12 mouse cellular contexts compared by ENCODE assay signal in genomic region chr16:21293569-21293968, GRCm38 (mm10).
DNase-seq lines count a peak whose midpoint lies in the region; ATAC-seq lines count a peak whose summit lies in the region.
"Had no signal": no experiment of that assay in that cellular context is flagged by ENCODE, and none has a peak within 500 bp of the region (broad histone marks: within the 10 kb centered on the region; RNA-seq: fewer than 3 reads in every experiment).

No protein-coding gene starts in this region.

- peak; percentile 92 for DNase-seq in heart, embryonic 10.5 days (ENCODE audit: low spot score)
- no peak for DNase-seq in heart, adult 9 months (ENCODE audit: low spot score in 2 of 2)
- DNase-seq in embryonic facial prominence, embryonic 11.5 days (ENCODE audit: low spot score): peak; percentile 47
- peak; percentile 75 for DNase-seq in gastrocnemius, postnatal 25 days
- DNase-seq in adrenal gland, postnatal 10 days: no peak
- DNase-seq in left cerebral cortex, adult 8-10 months (ENCODE audit: low spot score in 2 of 2): no peak
- DNase-seq: adrenal gland, adult 2 months; kidney, postnatal 25 days; thymus, adult 2 months had no signal

- no peaks in the 10 kb centered on the region for H3K36me3 ChIP-seq in heart, embryonic 10.5 days
- H3K36me3 ChIP-seq in embryonic facial prominence, embryonic 11.5 days (replicated peaks; ENCODE audit: control insufficient read depth, insufficient read depth, low read depth, low read length): no peaks in the 10 kb centered on the region
- no peaks in the 10 kb centered on the region for H3K36me3 ChIP-seq in lung, embryonic 16.5 days (ENCODE audit: control insufficient read depth, insufficient read depth, low read length)
- H3K36me3 ChIP-seq: hindbrain, embryonic 15.5 days had no signal

- H3K4me1 ChIP-seq in heart, embryonic 10.5 days: peaks cover 59% of the 10 kb centered on the region
- H3K4me1 ChIP-seq in embryonic facial prominence, embryonic 11.5 days (ENCODE audit: control insufficient read depth, insufficient read depth, low read length): peaks cover 15% of the 10 kb centered on the region
- H3K4me1 ChIP-seq in lung, embryonic 16.5 days (replicated peaks; ENCODE audit: control insufficient read depth, insufficient read depth, low read length): peaks cover 54% of the 10 kb centered on the region

- H3K9ac ChIP-seq in embryonic facial prominence, embryonic 11.5 days (replicated peaks; ENCODE audit: low read length): no peak overlapping the region
- H3K9ac ChIP-seq in lung, embryonic 16.5 days (ENCODE audit: low read length): no peak overlapping the region
- H3K9ac ChIP-seq: hindbrain, embryonic 15.5 days had no signal

- H3K4me2 ChIP-seq in embryonic facial prominence, embryonic 11.5 days (ENCODE audit: low read depth, low read length): no peak overlapping the region
- no peak overlapping the region for H3K4me2 ChIP-seq in lung, embryonic 16.5 days (ENCODE audit: low read depth, low read length)
- H3K4me2 ChIP-seq: hindbrain, embryonic 15.5 days had no signal

- no peaks in the 10 kb centered on the region for H3K9me3 ChIP-seq in heart, embryonic 10.5 days
- H3K9me3 ChIP-seq in embryonic facial prominence, embryonic 11.5 days (replicated peaks; ENCODE audit: control insufficient read depth, low read length): no peaks in the 10 kb centered on the region
- peaks cover 4% of the 10 kb centered on the region; the same call in 1 of the 2 replicates for H3K9me3 ChIP-seq in lung, embryonic 16.5 days (ENCODE audit: control insufficient read depth, low read length)
- H3K9me3 ChIP-seq: hindbrain, embryonic 15.5 days had no signal

- H3K27me3 ChIP-seq in heart, embryonic 10.5 days (ENCODE audit: insufficient read depth, poor library complexity, severe bottlenecking): no peaks in the 10 kb centered on the region
- no peaks in the 10 kb centered on the region for H3K27me3 ChIP-seq in embryonic facial prominence, embryonic 11.5 days (ENCODE audit: control insufficient read depth, insufficient read depth, low read length)
- H3K27me3 ChIP-seq in lung, embryonic 16.5 days (ENCODE audit: control insufficient read depth, insufficient read depth, low read depth, low read length): no peaks in the 10 kb centered on the region
- H3K27me3 ChIP-seq: hindbrain, embryonic 15.5 days had no signal

- WGBS in heart, embryonic 10.5 days: 14% methylated on average over 3 of the region's 3 CpGs
- 14% methylated on average over 3 of the region's 3 CpGs for WGBS in embryonic facial prominence, embryonic 11.5 days
- WGBS in lung, embryonic 16.5 days: 22% methylated on average over 3 of the region's 3 CpGs

- no peak for ATAC-seq in embryonic facial prominence, embryonic 11.5 days (replicated peaks; ENCODE audit: insufficient number of reproducible peaks, low FRiP score, low TSS enrichment, low read depth)
- peak; percentile 13 for ATAC-seq in lung, embryonic 16.5 days (ENCODE audit: low read depth)
- no peak for ATAC-seq in frontal cortex, adult (ENCODE audit: low TSS enrichment)

- peak overlapping the region; percentile 84 for H3K27ac ChIP-seq in heart, embryonic 10.5 days
- H3K27ac ChIP-seq in embryonic facial prominence, embryonic 11.5 days (replicated peaks; ENCODE audit: low read depth, low read length): no peak overlapping the region
- peak overlapping the region; percentile 45; the same call in 1 of the 2 replicates for H3K27ac ChIP-seq in lung, embryonic 16.5 days (ENCODE audit: low read length)
- H3K27ac ChIP-seq: hindbrain, embryonic 15.5 days had no signal

- 0 out of 2 replicates have a peak overlapping the region, but pooled peaks have one; percentile 6 for H3K4me3 ChIP-seq in heart, embryonic 10.5 days
- no peak overlapping the region for H3K4me3 ChIP-seq in embryonic facial prominence, embryonic 11.5 days (ENCODE audit: low read depth, low read length)
- H3K4me3 ChIP-seq in lung, embryonic 16.5 days (ENCODE audit: low read length): no peak overlapping the region
- H3K4me3 ChIP-seq: hindbrain, embryonic 15.5 days had no signal

Comparison
In these comparisons a context has a peak if more than half of its experiments do, and no peak if none do; other contexts are left out.
1. DNase-seq: peak in heart, embryonic 10.5 days (single experiment), embryonic facial prominence, embryonic 11.5 days (single experiment) and gastrocnemius, postnatal 25 days (single experiment); none in heart, adult 9 months (0 of 2), adrenal gland, postnatal 10 days (single experiment) and left cerebral cortex, adult 8-10 months (0 of 2).